Mouse (Mus musculus): Measurements from ENCODE around the gene Khdrbs2.

DNA sequence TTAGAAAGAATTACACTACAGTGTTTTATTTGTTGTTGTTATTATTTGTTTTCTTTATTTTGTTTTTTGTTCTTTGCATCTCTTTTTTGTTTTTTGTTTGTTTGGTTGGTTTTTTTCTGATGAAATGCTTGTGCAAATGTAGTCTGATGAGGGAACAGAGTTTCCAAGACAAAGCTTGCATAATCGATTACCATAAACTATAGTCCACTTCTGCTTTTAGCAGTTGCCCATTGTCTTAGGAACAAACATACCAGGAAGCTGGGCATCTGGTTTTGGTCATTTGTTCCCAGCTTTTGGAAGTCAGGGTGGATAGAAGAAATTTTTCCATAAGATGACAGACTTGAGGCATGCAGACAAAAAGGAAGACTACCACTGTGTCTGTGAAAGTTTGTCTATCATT is 77.8 kb downstream of the Khdrbs2 start:
- TF ChIP-seq MAFK (IDR thresholded peaks at IDR 0.05; ENCODE audit: insufficient read depth, low read depth, low read length) (no peak), CHD2 (IDR thresholded peaks at IDR 0.05; ENCODE audit: low read depth, low read length) (no peak), ZC3H11A (IDR thresholded peaks at IDR 0.05; ENCODE audit: borderline replicate concordance, low read depth, low read length) (no peak)
